Mouse (Mus musculus) left cerebral cortex, postnatal 25 days (tissue): ENCODE measurements at regions not wholly inside any gene's neighbourhood (a gene's known extent, or its start where the extent isn't known, plus 50 kb on each side); places are given as distances from the start of the nearest gene placed in this dataset.

Experiments used
- DNase-seq, 2 experiments: peaks; one replicate each; pipeline ENCODE4 v3.0.0; 2022; ENCODE audit warnings: low spot score in 2 of 2, mixed read lengths in 1 of 2
- intact Hi-C: fragments of 180-260 bp; cut with DNase I; formaldehyde crosslinking; loops from one replicate; pipeline ENCODE4 v1.15.1; 2025

- DNase-seq = no peak
- intact Hi-C loops = no loop called here
These were observed 50.7 kb upstream of the Myl10 start for GRCm38 (mm10) chr5:136642208-136642607.
